Mouse (Mus musculus) forebrain, postnatal 0 days (tissue): ENCODE results near the gene Gdf15. TPM values are rescaled to one million over a fixed set of nuclear protein-coding genes. Genes with fewer than 3 reads are reported as not detected.

Experiments used
- ATAC-seq: fragments of 200-750 bp; cut with Nextera tagmentation; 2 replicates; pipeline ENCODE4 v1.8.0; 2017; ENCODE audit warnings: mild to moderate bottlenecking, moderate library complexity
- DNase-seq: peaks from one replicate; pipeline ENCODE4 v3.0.0-alpha.2; 2015
- H3K27ac ChIP-seq: fragments of 300-500 bp; sonication (generic); 2 replicates; pipeline ENCODE4 v1.5.1; 2014; ENCODE audit warnings: low read depth, mild to moderate bottlenecking, antibody characterized with exemption, low read length, moderate library complexity, mixed read lengths
- H3K27me3 ChIP-seq: fragments of 300-500 bp; sonication (generic); 2 replicates; pipeline ENCODE4 v1.6.1; 2014; ENCODE audit warnings: mild to moderate bottlenecking, low read length, mixed read lengths; ENCODE audit not compliant: insufficient read depth
- H3K36me3 ChIP-seq: fragments of 300-500 bp; sonication (generic); 2 replicates; pipeline ENCODE4 v1.6.1; 2014; ENCODE audit warnings: mild to moderate bottlenecking, moderate library complexity; ENCODE audit not compliant: insufficient read depth
- H3K4me1 ChIP-seq: fragments of 300-500 bp; sonication (generic); 2 replicates; pipeline ENCODE4 v1.6.1; 2014; ENCODE audit warnings: antibody characterized with exemption; ENCODE audit not compliant: insufficient read depth
- H3K4me2 ChIP-seq: fragments of 300-500 bp; sonication (generic); 2 replicates; pipeline ENCODE4 v1.6.1; 2014; ENCODE audit warnings: low read depth, mild to moderate bottlenecking, moderate library complexity
- H3K4me3 ChIP-seq: fragments of 300-500 bp; sonication (generic); 2 replicates; pipeline ENCODE4 v1.5.1; 2014; ENCODE audit warnings: low read depth, low read length, mixed read lengths
- H3K9ac ChIP-seq: fragments of 300-500 bp; sonication (generic); 2 replicates; pipeline ENCODE4 v1.6.1; 2014; ENCODE audit warnings: mild to moderate bottlenecking
- H3K9me3 ChIP-seq: fragments of 300-500 bp; sonication (generic); 2 replicates; pipeline ENCODE4 v1.6.1; 2016; ENCODE audit warnings: low read length
- CTCF ChIP-seq: sonication (generic); IDR thresholded peaks from 2 replicates; pipeline ENCODE4 v1.5.1; 2016; ENCODE audit warnings: antibody characterized with exemption, control low read depth, low read depth
- WGBS: fragments of 180-500 bp; shearing (Covaris S2); extraction: QIAGEN DNeasy Blood & Tissue Kit; methylation state at CpG from one replicate; pipeline ENCODE4 v1.1.7; 2014; 5-methylcytosine and 5-hydroxymethylcytosine counted together
- polyA plus RNA-seq: library from polyadenylated mRNA; unstranded; fragments of >200 nt; fragmentation: Nextera tagmentation; extraction: Ambion mirVana; gene quantifications from 2 replicates; pipeline ENCODE4 v1.2.1, GENCODE M21; 2015
- total RNA-seq: library from RNA; depleted of rRNA; stranded (reverse); fragments of >200 nt; gene quantifications from 2 replicates; pipeline ENCODE4 v1.2.3, GENCODE M21; 2014

Gdf15 gene
- total and polyA plus RNA-seq, 2 experiments from 2014 or later = 0.18 to 0.90 TPM

GRCm38 (mm10) chr8:70611849-70612248 lies 20.4 kb downstream of the Gdf15 start:
- TF ChIP-seq CTCF = peak; percentile 94
- 0% methylated on average over 6 of the region's 6 CpGs for WGBS
- Histone ChIP-seq H3K4me3 (peak overlapping the region; percentile 34; the same call in 1 of the 2 replicates), H3K27me3 (peaks cover 14% of the 10 kb centered on the region; the same call in 1 of the 2 replicates), H3K27ac (peak overlapping the region; percentile 58; the same call in 1 of the 2 replicates), H3K9ac (no peak overlapping the region; the same call in 1 of the 2 replicates), H3K4me1 (peaks cover 24% of the 10 kb centered on the region), H3K36me3 (no peaks in the 10 kb centered on the region), H3K4me2 (peak overlapping the region; percentile 89), H3K9me3 (no peaks in the 10 kb centered on the region)
- ATAC-seq (no peak), DNase-seq (peak; percentile 82)

- Histone ChIP-seq H3K36me3 (no peaks in the 10 kb centered on the region), H3K9ac (peak overlapping the region; percentile 37), H3K27me3 (peaks cover 14% of the 10 kb centered on the region; the same call in 1 of the 2 replicates), H3K27ac (peak overlapping the region; percentile 58), H3K4me1 (peaks cover 26% of the 10 kb centered on the region), H3K4me3 (peak overlapping the region; percentile 34), H3K9me3 (no peaks in the 10 kb centered on the region), H3K4me2 (peak overlapping the region; percentile 89)
- DNase-seq (peak; percentile 72), ATAC-seq (no peak)
- TF ChIP-seq CTCF = peak; percentile 90
- under 1% methylated on average over 54 of the region's 54 CpGs for WGBS
Observed at GRCm38 (mm10) chr8:70610796-70611771, 21.2 kb downstream of the Gdf15 start.

GRCm38 (mm10) chr8:70609849-70610795 lies 22.1 kb downstream of the Gdf15 start:
- peak; percentile 32 for ATAC-seq
- H3K27me3 ChIP-seq = peaks cover 14% of the 10 kb centered on the region; the same call in 1 of the 2 replicates
- peak overlapping the region; percentile 89 for H3K4me2 ChIP-seq
- peak; percentile 81 for DNase-seq
- peaks cover 26% of the 10 kb centered on the region for H3K4me1 ChIP-seq
- no peak for TF ChIP-seq CTCF
- H3K27ac ChIP-seq = peak overlapping the region; percentile 74
- H3K9me3 ChIP-seq = no peaks in the 10 kb centered on the region
- WGBS = 1% methylated on average over 42 of the region's 45 CpGs
- H3K36me3 ChIP-seq = no peaks in the 10 kb centered on the region
- H3K9ac ChIP-seq = peak overlapping the region; percentile 48
- peak overlapping the region; percentile 34 for H3K4me3 ChIP-seq

GRCm38 (mm10) chr8:70609368-70609848 lies 22.8 kb downstream of the Gdf15 start:
- Histone ChIP-seq H3K4me2 (peak overlapping the region; percentile 89), H3K9me3 (no peaks in the 10 kb centered on the region), H3K27ac (peak overlapping the region; percentile 74), H3K36me3 (no peaks in the 10 kb centered on the region), H3K9ac (peak overlapping the region; percentile 48), H3K4me3 (peak overlapping the region; percentile 34), H3K4me1 (peaks cover 26% of the 10 kb centered on the region), H3K27me3 (peaks cover 14% of the 10 kb centered on the region; the same call in 1 of the 2 replicates)
- WGBS = 2% methylated on average over 35 of the region's 39 CpGs
- TF ChIP-seq CTCF = no peak
- peak; percentile 58 for ATAC-seq
- DNase-seq = peak; percentile 76

GRCm38 (mm10) chr8:70608749-70609367 lies 23.4 kb downstream of the Gdf15 start, which contains the start of gene Ssbp4:
Gene Ssbp4, minus strand, starts transcription at chr8:70608872.
- DNase-seq (no peak), ATAC-seq (peak; percentile 9)
- H3K4me2 ChIP-seq = peak within 1 kb of the TSS; percentile 89
- peak within 1 kb of the TSS; percentile 74 for H3K27ac ChIP-seq
- no peaks in the 10 kb centered on the region for H3K9me3 ChIP-seq
- peak within 1 kb of the TSS; percentile 91 for H3K9ac ChIP-seq
- H3K27me3 ChIP-seq = peaks cover 14% of the 10 kb centered on the region; the same call in 1 of the 2 replicates
- H3K36me3 ChIP-seq = no peaks in the 10 kb centered on the region
- WGBS = 9% methylated on average over 26 of the region's 26 CpGs
- H3K4me1 ChIP-seq = peaks cover 26% of the 10 kb centered on the region
- H3K4me3 ChIP-seq = peak within 1 kb of the TSS; percentile 72
- no peak for TF ChIP-seq CTCF
